Mouse (Mus musculus): ENCODE data around the gene Atxn7l1. TPM values are rescaled to one million over a fixed set of nuclear protein-coding genes. Genes with fewer than 3 reads are reported as not detected.

Atxn7l1 gene
- polyA plus RNA-seq, 1 experiment from 2014 or later, result 14.4 TPM

GRCm38 (mm10) chr12:33358345-33358744 is 210.9 kb downstream of the Atxn7l1 start:
- no peak for ATAC-seq (ENCODE audit: insufficient read depth)
- Histone ChIP-seq H3K4me2 (no peak overlapping the region), H3K9ac (no peak overlapping the region), H3K4me1 (ENCODE audit: insufficient read depth) (no peaks in the 10 kb centered on the region), H3K27ac (ENCODE audit: low read depth) (no peak overlapping the region), H3K36me3 (ENCODE audit: insufficient read depth) (no peaks in the 10 kb centered on the region), H3K4me3 (ENCODE audit: low read depth, low read length) (no peak overlapping the region), H3K9me3 (ENCODE audit: low read depth, low read length) (no peaks in the 10 kb centered on the region), H3K27me3 (ENCODE audit: insufficient read depth, low read length) (no peaks in the 10 kb centered on the region)
- 74% methylated on average over 10 of the region's 10 CpGs for WGBS
- TF ChIP-seq CTCF (IDR thresholded peaks at IDR 0.05; ENCODE audit: low read depth), result no peak
- no peak for DNase-seq

DNA sequence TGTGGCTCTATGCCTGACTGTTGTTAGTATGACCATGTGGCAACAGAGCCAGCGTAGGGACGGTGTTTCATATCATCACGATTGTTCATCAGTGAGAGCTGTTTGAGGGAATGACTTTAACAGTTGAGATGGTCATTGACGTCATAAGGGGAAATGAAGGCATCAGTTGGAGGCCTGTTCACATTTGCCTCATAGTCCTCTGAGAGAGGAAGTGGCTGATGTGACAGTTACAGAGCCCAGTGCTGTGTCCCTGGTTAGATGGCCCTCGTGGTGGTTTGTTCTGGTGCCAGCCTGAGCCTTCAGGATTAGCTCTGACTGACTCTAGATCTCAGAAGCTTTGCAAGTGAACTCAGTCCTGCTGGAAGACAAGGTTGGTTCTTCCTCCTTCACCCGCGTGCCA is 211.7 kb downstream of the Atxn7l1 start:
- WGBS, result 92% methylated on average over 7 of the region's 7 CpGs
- H3K4me3 ChIP-seq (ENCODE audit: low read depth, low read length), result no peak overlapping the region

GRCm38 (mm10) chr12:33359878-33360482 is 212.5 kb downstream of the Atxn7l1 start:
- ATAC-seq (ENCODE audit: insufficient read depth), result no peak
- Histone ChIP-seq H3K9ac (no peak overlapping the region), H3K4me2 (no peak overlapping the region), H3K27ac (ENCODE audit: low read depth) (no peak overlapping the region), H3K27me3 (ENCODE audit: insufficient read depth, low read length) (no peaks in the 10 kb centered on the region), H3K9me3 (ENCODE audit: low read depth, low read length) (no peaks in the 10 kb centered on the region), H3K4me3 (ENCODE audit: low read depth, low read length) (no peak overlapping the region), H3K36me3 (ENCODE audit: insufficient read depth) (no peaks in the 10 kb centered on the region), H3K4me1 (ENCODE audit: insufficient read depth) (no peaks in the 10 kb centered on the region)
- no peak for TF ChIP-seq CTCF (IDR thresholded peaks at IDR 0.05; ENCODE audit: low read depth)
- DNase-seq, result no peak
- WGBS, result 79% methylated on average over 5 of the region's 5 CpGs

More for the DNA sequence above, 211.7 kb downstream of the Atxn7l1 start:
- Histone ChIP-seq H3K9ac (no peak overlapping the region), H3K4me2 (no peak overlapping the region), H3K4me1 (ENCODE audit: insufficient read depth) (no peaks in the 10 kb centered on the region), H3K27me3 (ENCODE audit: insufficient read depth, low read length) (no peaks in the 10 kb centered on the region), H3K27ac (ENCODE audit: low read depth) (no peak overlapping the region), H3K36me3 (ENCODE audit: insufficient read depth) (no peaks in the 10 kb centered on the region), H3K9me3 (ENCODE audit: low read depth, low read length) (no peaks in the 10 kb centered on the region)
- TF ChIP-seq CTCF (IDR thresholded peaks at IDR 0.05; ENCODE audit: low read depth), result no peak
- DNase-seq (no peak), ATAC-seq (ENCODE audit: insufficient read depth) (no peak)

DNA sequence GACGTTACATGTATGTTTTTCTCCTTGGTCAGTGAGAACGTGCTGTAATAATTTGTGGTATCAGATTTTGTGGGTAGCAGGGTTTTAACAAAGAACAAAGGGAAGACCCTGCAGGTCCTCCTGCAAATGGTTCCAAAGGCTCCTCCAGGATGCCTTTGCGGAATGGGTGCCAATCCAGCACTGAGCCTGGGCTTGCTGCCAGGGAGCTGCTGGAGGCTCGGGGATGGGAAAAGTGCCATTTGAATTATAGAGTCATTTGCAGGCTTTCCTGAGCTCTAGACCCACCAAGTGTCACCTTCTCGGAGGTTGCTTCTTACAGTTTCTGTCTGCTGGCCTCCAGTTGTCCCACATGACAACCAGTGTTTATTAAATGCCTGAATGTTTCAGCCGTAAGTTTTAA is 213.2 kb downstream of the Atxn7l1 start:
- no peak for ATAC-seq (ENCODE audit: insufficient read depth)
- no peak overlapping the region for H3K27ac ChIP-seq (ENCODE audit: low read depth)
- H3K9me3 ChIP-seq (ENCODE audit: low read depth, low read length), result no peaks in the 10 kb centered on the region
- 41% methylated on average over 6 of the region's 6 CpGs for WGBS
- DNase-seq, result peak; percentile 84
- no peaks in the 10 kb centered on the region for H3K4me1 ChIP-seq (ENCODE audit: insufficient read depth)
- no peak overlapping the region for H3K4me3 ChIP-seq (ENCODE audit: low read depth, low read length)
- H3K36me3 ChIP-seq (ENCODE audit: insufficient read depth), result no peaks in the 10 kb centered on the region
- no peak overlapping the region for H3K4me2 ChIP-seq
- no peak overlapping the region for H3K9ac ChIP-seq
- no peak for TF ChIP-seq CTCF (IDR thresholded peaks at IDR 0.05; ENCODE audit: low read depth)
- H3K27me3 ChIP-seq (ENCODE audit: insufficient read depth, low read length), result no peaks in the 10 kb centered on the region

GRCm38 (mm10) chr12:33364511-33364910 is 217.0 kb downstream of the Atxn7l1 start:
- ATAC-seq (ENCODE audit: insufficient read depth), result no peak
- no peak overlapping the region for H3K9ac ChIP-seq
- H3K27me3 ChIP-seq (ENCODE audit: insufficient read depth, low read length), result no peaks in the 10 kb centered on the region
- no peak overlapping the region for H3K4me2 ChIP-seq
- H3K36me3 ChIP-seq (ENCODE audit: insufficient read depth), result no peaks in the 10 kb centered on the region
- H3K9me3 ChIP-seq (ENCODE audit: low read depth, low read length), result no peaks in the 10 kb centered on the region
- H3K4me1 ChIP-seq (ENCODE audit: insufficient read depth), result no peaks in the 10 kb centered on the region
- 90% methylated on average over 8 of the region's 8 CpGs for WGBS
- H3K27ac ChIP-seq (ENCODE audit: low read depth), result no peak overlapping the region
- no peak overlapping the region for H3K4me3 ChIP-seq (ENCODE audit: low read depth, low read length)
- no peak for DNase-seq
- no peak for TF ChIP-seq CTCF (IDR thresholded peaks at IDR 0.05; ENCODE audit: low read depth)

- Histone ChIP-seq H3K9ac (no peak overlapping the region), H3K27me3 (ENCODE audit: insufficient read depth, low read length) (no peaks in the 10 kb centered on the region), H3K4me3 (ENCODE audit: low read depth, low read length) (no peak overlapping the region), H3K9me3 (ENCODE audit: low read depth, low read length) (no peaks in the 10 kb centered on the region), H3K36me3 (ENCODE audit: insufficient read depth) (no peaks in the 10 kb centered on the region), H3K4me2 (no peak overlapping the region), H3K4me1 (ENCODE audit: insufficient read depth) (no peaks in the 10 kb centered on the region), H3K27ac (ENCODE audit: low read depth) (no peak overlapping the region)
- ATAC-seq (ENCODE audit: insufficient read depth), result no peak
- WGBS, result 86% methylated on average over 8 of the region's 8 CpGs
- no peak for DNase-seq
- TF ChIP-seq CTCF (IDR thresholded peaks at IDR 0.05; ENCODE audit: low read depth), result no peak
Observed at GRCm38 (mm10) chr12:33365133-33365532, 217.6 kb downstream of the Atxn7l1 start.

- H3K27me3 ChIP-seq (ENCODE audit: insufficient read depth, low read length), result no peaks in the 10 kb centered on the region
- TF ChIP-seq CTCF (IDR thresholded peaks at IDR 0.05; ENCODE audit: low read depth), result no peak
- H3K4me3 ChIP-seq (ENCODE audit: low read depth, low read length), result no peak overlapping the region
- no peak overlapping the region for H3K9ac ChIP-seq
- H3K4me2 ChIP-seq, result no peak overlapping the region
- WGBS, result 73% methylated on average over 3 of the region's 3 CpGs
- H3K36me3 ChIP-seq (ENCODE audit: insufficient read depth), result no peaks in the 10 kb centered on the region
- DNase-seq, result peak; percentile 9
- no peaks in the 10 kb centered on the region for H3K9me3 ChIP-seq (ENCODE audit: low read depth, low read length)
- ATAC-seq (ENCODE audit: insufficient read depth), result no peak
- no peak overlapping the region for H3K27ac ChIP-seq (ENCODE audit: low read depth)
- H3K4me1 ChIP-seq (ENCODE audit: insufficient read depth), result no peaks in the 10 kb centered on the region
Observed at GRCm38 (mm10) chr12:33369555-33369954, 222.1 kb downstream of the Atxn7l1 start.

Measured in lung, embryonic 14.5 days (tissue).